Mouse (Mus musculus) gastrocnemius, postnatal 14 days (tissue): ENCODE measurements around the gene Cbfa2t2. TPM values are rescaled to one million over a fixed set of nuclear protein-coding genes. Genes with fewer than 3 reads are reported as not detected.
A peak's percentile ranks its signal among the peaks of the same experiment; 100 is the strongest.
"Not testable (repeated sequence)": the region's sequence is repeated elsewhere in the genome, so short reads cannot be mapped to it uniquely, and the experiment has no call there.

ENCODE experiments used
- DNase-seq: peaks from one replicate; pipeline ENCODE4 v3.0.0; 2021; ENCODE audit warnings: mixed read lengths
- intact Hi-C: fragments of 180-260 bp; cut with DNase I; formaldehyde crosslinking; loops from one replicate; pipeline ENCODE4 v1.15.1; 2025; ENCODE audit warnings: low total_unique reads
- total RNA-seq, 2 experiments: library from RNA; stranded (reverse); gene quantifications; 2 replicates each; pipeline ENCODE4 v1.2.3; 2021

The Cbfa2t2 gene
- total RNA-seq, 2 experiments from 2014 or later: 12.2 to 15.7 TPM

- intact Hi-C loops: no loop called here
- no peak for DNase-seq
Measured at GRCm38 (mm10) chr2:154456621-154457020, 20.3 kb downstream of the Cbfa2t2 start.

GRCm38 (mm10) chr2:154459262-154459661 is 23.0 kb downstream of the Cbfa2t2 start:
- intact Hi-C loops: no loop called here
- no peak for DNase-seq

- intact Hi-C loops: no loop called here
- peak; percentile 58 for DNase-seq
Measured at GRCm38 (mm10) chr2:154459851-154460250, 23.6 kb downstream of the Cbfa2t2 start.

GRCm38 (mm10) chr2:154463621-154464198 is 27.4 kb downstream of the Cbfa2t2 start:
- DNase-seq: peak; percentile 42
- intact Hi-C loops: no loop called here

GRCm38 (mm10) chr2:154465914-154466335 is 29.6 kb downstream of the Cbfa2t2 start:
- intact Hi-C loops: no loop called here
- DNase-seq: no peak

- intact Hi-C loops: no loop called here
- DNase-seq: no peak
Measured at GRCm38 (mm10) chr2:154467139-154467538, 30.9 kb downstream of the Cbfa2t2 start.

- intact Hi-C loops: no loop called here
- no peak for DNase-seq
Measured at GRCm38 (mm10) chr2:154474251-154475061, 38.2 kb downstream of the Cbfa2t2 start.

GRCm38 (mm10) chr2:154475062-154475349 is 38.7 kb downstream of the Cbfa2t2 start:
- no peak for DNase-seq
- intact Hi-C loops: no loop called here

- intact Hi-C loops: no loop called here
- no peak for DNase-seq
Measured at GRCm38 (mm10) chr2:154475861-154476260, 39.6 kb downstream of the Cbfa2t2 start.

GRCm38 (mm10) chr2:154477028-154477427 is 40.7 kb downstream of the Cbfa2t2 start:
- intact Hi-C loops: no loop called here
- peak; percentile 34 for DNase-seq

GRCm38 (mm10) chr2:154491788-154492187 is 55.5 kb downstream of the Cbfa2t2 start:
- intact Hi-C loops: no loop called here
- no peak for DNase-seq

- intact Hi-C loops, DNase-seq: not testable (repeated sequence)
Measured at GRCm38 (mm10) chr2:154493559-154493958, 57.3 kb downstream of the Cbfa2t2 start.

- intact Hi-C loops: no loop called here
- DNase-seq: no peak
Measured at GRCm38 (mm10) chr2:154495021-154495420, 58.7 kb downstream of the Cbfa2t2 start.

- intact Hi-C loops: no loop called here
- no peak for DNase-seq
Measured at GRCm38 (mm10) chr2:154498571-154498970, 62.3 kb downstream of the Cbfa2t2 start.

- DNase-seq: no peak
- intact Hi-C loops: no loop called here
Measured at GRCm38 (mm10) chr2:154499717-154500247, 63.5 kb downstream of the Cbfa2t2 start.

- intact Hi-C loops: no loop called here
Measured at GRCm38 (mm10) chr2:154500758-154501157, 64.5 kb downstream of the Cbfa2t2 start.

GRCm38 (mm10) chr2:154507076-154507475 is 70.8 kb downstream of the Cbfa2t2 start:
- DNase-seq: no peak
- intact Hi-C loops: no loop called here

More at GRCm38 (mm10) chr2:154500758-154501157, 64.5 kb downstream of the Cbfa2t2 start:
- DNase-seq: no peak

- peak; percentile 4 for DNase-seq
- intact Hi-C loops: no loop called here
Measured at GRCm38 (mm10) chr2:154507566-154508283, 71.4 kb downstream of the Cbfa2t2 start.

GRCm38 (mm10) chr2:154508450-154508849 is 72.2 kb downstream of the Cbfa2t2 start:
- intact Hi-C loops: no loop called here
- DNase-seq: no peak

GRCm38 (mm10) chr2:154510141-154510540 is 73.9 kb downstream of the Cbfa2t2 start:
- no peak for DNase-seq
- intact Hi-C loops: no loop called here
